Mouse (Mus musculus) cerebellum, adult (tissue): Measurements from ENCODE around the gene Krtap10-4.
"Not testable (repeated sequence)": the region's sequence is repeated elsewhere in the genome, so short reads cannot be mapped to it uniquely, and the experiment has no call there.

Source experiments
- ATAC-seq: cut with Nextera tagmentation; 2 replicates; pipeline ENCODE4 v1.9.2; 2017; ENCODE audit warnings: mild to moderate bottlenecking, moderate library complexity, mixed read lengths; ENCODE audit not compliant: insufficient number of reproducible peaks, low FRiP score, low TSS enrichment

Gene Krtap10-4

DNA sequence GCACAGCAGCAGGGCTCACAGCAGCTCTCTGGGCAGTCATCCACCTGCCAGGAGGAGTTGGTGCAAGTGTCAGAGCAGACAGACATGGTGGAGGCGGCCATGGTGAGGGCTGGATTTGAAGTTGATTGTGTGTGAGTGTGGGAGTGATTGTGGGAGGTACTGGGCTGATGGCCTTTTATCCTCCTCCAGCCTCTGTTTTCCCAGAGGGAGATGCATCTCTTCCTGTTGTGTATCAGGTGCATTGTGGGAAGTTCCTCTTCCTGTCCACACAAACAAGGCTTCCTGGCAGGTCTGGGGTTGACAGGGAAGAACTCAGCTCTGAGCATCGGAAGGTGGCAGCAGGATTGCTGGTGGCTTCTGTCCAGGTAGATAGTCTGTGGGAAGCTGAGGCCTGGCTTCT, 31.9 kb downstream of the Krtap10-4 start, which contains the start of gene Gm9639:
Gene Gm9639 (minus strand): TSS at position 101 of the 400 bp plus-strand sequence.
- no peak for ATAC-seq

DNA sequence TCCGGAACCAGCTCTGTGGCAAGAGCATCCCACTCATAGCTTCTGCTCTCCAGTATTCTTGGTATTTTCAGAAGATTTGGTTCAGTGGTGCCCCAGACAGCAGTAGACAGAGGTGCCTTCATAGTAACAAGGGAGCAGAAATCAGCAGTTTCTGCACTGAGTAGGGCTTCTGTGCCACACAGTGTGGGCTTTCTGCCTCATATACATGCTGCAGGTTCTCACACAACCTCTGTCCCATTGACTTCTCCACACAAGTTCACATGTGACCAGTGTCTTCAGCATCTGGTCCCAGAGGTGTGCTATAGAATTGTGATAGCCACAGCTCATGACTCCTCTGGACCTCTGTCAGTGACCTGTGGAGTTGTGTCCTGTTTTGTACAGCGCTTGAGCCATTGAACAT, 38.3 kb downstream of the Krtap10-4 start:
- no peak for ATAC-seq

DNA sequence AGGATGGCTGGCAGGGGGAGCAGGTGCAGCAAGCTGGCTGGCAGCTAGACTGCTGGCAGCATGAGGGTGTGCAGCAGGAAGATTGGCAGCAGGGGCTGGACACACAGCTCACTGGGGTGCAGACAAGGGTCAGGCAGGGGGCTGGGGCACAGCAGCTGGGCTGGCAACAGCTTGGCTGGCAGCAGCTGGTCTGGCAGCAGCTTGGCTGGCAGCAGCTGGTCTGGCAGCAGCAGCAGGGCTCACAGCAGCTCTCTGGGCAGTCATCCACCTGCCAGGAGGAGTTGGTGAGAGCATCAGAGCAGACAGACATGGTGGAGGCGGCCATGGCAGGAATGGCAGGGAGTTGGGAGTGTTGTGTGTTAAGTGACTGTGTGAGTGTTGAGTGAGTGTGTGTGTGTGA, 39.0 kb downstream of the Krtap10-4 start, which contains the start of gene Gm7137:
Gene Gm7137 (minus strand): TSS at position 325 of the 400 bp plus-strand sequence.
- not testable (repeated sequence) for ATAC-seq

DNA sequence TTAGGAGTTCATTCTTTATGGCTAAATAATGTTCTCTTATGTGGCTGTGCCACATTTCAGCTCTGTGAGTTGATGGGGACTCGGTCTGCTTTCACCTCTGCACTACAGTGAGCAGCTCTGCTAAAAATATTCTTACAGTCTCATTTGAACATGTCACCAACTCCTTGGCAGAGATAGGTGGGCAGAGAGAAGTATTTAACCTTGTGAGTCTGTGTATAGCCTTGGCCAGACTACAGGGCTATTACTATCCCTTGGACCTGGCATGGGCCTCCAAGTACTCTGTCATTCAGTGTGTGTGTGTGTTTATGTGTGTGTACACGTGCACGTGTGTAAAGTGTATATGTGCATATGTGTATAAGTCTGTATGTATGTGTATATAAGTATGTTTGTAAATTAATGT, 43.5 kb downstream of the Krtap10-4 start:
- not testable (repeated sequence) for ATAC-seq

DNA sequence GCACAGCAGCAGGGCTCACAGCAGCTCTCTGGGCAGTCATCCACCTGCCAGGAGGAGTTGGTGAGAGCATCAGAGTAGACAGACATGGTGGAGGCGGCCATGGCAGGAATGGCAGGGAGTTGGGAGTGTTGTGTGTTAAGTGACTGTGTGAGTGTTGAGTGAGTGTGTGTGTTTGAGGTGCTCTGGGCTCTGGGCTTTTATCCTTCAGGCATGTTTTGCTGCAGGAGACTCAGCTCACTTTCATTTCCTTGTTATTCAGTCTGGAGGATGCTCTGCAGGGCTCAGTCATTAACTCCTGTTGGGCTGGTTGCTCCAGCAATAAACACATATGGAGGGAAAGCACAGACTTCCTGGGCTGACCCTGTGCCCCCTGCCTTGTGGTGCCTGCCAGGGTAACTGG, 44.5 kb downstream of the Krtap10-4 start, which contains the start of gene Gm3250:
Gene Gm3250 (minus strand): TSS at position 101 of the 400 bp plus-strand sequence.
- not testable (repeated sequence) for ATAC-seq

DNA sequence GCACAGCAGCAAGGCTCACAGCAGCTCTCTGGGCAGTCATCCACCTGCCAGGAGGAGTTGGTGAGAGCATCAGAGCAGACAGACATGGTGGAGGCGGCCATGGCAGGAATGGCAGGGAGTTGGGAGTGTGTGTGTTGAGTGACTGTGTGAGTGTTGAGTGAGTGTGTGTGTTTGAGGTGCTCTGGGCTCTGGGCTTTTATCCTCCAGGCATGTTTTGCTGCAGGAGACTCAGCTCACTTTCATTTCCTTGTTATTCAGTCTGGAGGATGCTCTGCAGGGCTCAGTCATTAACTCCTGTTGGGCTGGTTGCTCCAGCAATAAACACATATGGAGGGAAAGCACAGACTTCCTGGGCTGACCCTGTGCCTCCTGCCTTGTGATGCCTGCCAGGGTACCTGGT, 50.1 kb downstream of the Krtap10-4 start, which contains the start of gene Gm7138:
Gene Gm7138 (minus strand): TSS at position 101 of the 400 bp plus-strand sequence.
- ATAC-seq = not testable (repeated sequence)
